Mouse (Mus musculus) liver, embryonic 12.5 days (tissue): ENCODE measurements at regions not wholly inside any gene's neighbourhood (a gene's known extent, or its start where the extent isn't known, plus 50 kb on each side); places are given as distances from the start of the nearest gene placed in this dataset.

Source experiments
- ATAC-seq: fragments of 200-750 bp; cut with Nextera tagmentation; 2 replicates; pipeline ENCODE4 v1.8.0; 2017; ENCODE audit warnings: moderate number of reproducible peaks, mild to moderate bottlenecking, moderate library complexity
- H3K27ac ChIP-seq: fragments of 300-500 bp; sonication (generic); 2 replicates; pipeline ENCODE4 v1.5.1; 2016; ENCODE audit warnings: mild to moderate bottlenecking
- H3K27me3 ChIP-seq: fragments of 300-500 bp; sonication (generic); replicated peaks from 2 replicates; pipeline ENCODE4 v1.6.1; 2016; ENCODE audit warnings: mild to moderate bottlenecking, moderate library complexity
- H3K36me3 ChIP-seq: fragments of 300-500 bp; sonication (generic); 2 replicates; pipeline ENCODE4 v1.6.1; 2016; ENCODE audit warnings: mild to moderate bottlenecking, moderate library complexity
- H3K4me1 ChIP-seq: fragments of 300-500 bp; sonication (generic); 2 replicates; pipeline ENCODE4 v1.6.1; 2016
- H3K4me2 ChIP-seq: fragments of 300-500 bp; sonication (generic); 2 replicates; pipeline ENCODE4 v1.6.1; 2016; ENCODE audit warnings: mild to moderate bottlenecking, moderate library complexity
- H3K4me3 ChIP-seq: fragments of 300-500 bp; sonication (generic); 2 replicates; pipeline ENCODE4 v1.5.1; 2016; ENCODE audit warnings: mild to moderate bottlenecking, moderate library complexity
- H3K9ac ChIP-seq: fragments of 300-500 bp; sonication (generic); 2 replicates; pipeline ENCODE4 v1.6.1; 2016; ENCODE audit warnings: mild to moderate bottlenecking, moderate library complexity
- H3K9me3 ChIP-seq: fragments of 300-500 bp; sonication (generic); replicated peaks from 2 replicates; pipeline ENCODE4 v1.6.1; 2016; ENCODE audit warnings: mild to moderate bottlenecking, moderate library complexity
- WGBS: fragments of 180-500 bp; shearing (Covaris S2); methylation state at CpG from one replicate; pipeline ENCODE4 v1.1.7; 2016; ENCODE audit not compliant: insufficient replicate concordance; 5-methylcytosine and 5-hydroxymethylcytosine counted together

DNA sequence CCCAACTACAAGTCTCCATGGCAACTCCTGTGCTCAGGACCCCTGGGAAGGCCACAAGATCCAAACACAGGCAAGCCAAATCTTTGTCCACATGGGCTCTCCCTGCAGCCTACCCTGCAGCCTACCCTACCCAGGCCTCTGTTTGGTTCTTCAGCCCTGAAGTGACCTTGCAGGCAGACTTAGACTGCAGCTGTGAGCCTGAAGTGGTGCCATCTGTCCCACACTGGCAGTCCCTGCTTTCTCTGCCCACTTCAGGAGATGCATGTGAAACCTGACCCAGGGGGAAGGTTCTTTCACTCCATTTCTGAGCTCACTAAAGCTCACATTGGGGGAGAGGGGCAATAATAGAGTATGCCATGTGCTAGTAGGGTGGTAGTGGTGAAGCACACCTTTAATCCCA, 160.4 kb upstream of the Ubl3 start:
- ATAC-seq: no peak
- Histone ChIP-seq H3K9ac (no peak overlapping the region), H3K27me3 (peaks cover 14% of the 10 kb centered on the region), H3K36me3 (no peaks in the 10 kb centered on the region), H3K4me2 (no peak overlapping the region), H3K9me3 (peaks cover 5% of the 10 kb centered on the region; the same call in 1 of the 2 replicates), H3K4me1 (peaks cover 47% of the 10 kb centered on the region), H3K4me3 (no peak overlapping the region), H3K27ac (no peak overlapping the region)

DNA sequence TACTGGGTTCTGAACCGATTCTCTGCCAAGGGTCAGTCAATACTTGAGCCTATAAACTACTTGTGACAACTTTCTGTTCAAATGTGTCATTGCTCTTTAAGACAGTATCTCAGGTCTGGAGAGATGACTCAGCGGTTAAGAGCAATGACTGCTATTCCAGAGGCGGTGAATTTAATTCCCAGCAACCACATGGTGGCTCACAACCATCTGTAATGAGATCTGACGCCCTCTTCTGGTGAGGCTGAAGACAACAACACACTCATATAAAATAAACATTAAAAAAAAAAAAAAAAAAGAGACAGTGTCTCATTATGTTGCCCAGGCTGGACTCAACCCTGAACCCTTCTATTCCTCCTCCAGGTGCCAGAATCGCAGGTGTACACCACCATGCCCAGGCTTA, 159.0 kb upstream of the Ubl3 start:
- H3K9ac ChIP-seq: no peak overlapping the region
- WGBS: 55% methylated on average over 5 of the region's 5 CpGs
- H3K4me2 ChIP-seq: no peak overlapping the region
- H3K27me3 ChIP-seq: peaks cover 26% of the 10 kb centered on the region
- H3K4me3 ChIP-seq: no peak overlapping the region
- ATAC-seq: no peak
- peaks cover 39% of the 10 kb centered on the region for H3K4me1 ChIP-seq
- no peaks in the 10 kb centered on the region for H3K9me3 ChIP-seq
- H3K27ac ChIP-seq: no peak overlapping the region
- no peaks in the 10 kb centered on the region for H3K36me3 ChIP-seq

DNA sequence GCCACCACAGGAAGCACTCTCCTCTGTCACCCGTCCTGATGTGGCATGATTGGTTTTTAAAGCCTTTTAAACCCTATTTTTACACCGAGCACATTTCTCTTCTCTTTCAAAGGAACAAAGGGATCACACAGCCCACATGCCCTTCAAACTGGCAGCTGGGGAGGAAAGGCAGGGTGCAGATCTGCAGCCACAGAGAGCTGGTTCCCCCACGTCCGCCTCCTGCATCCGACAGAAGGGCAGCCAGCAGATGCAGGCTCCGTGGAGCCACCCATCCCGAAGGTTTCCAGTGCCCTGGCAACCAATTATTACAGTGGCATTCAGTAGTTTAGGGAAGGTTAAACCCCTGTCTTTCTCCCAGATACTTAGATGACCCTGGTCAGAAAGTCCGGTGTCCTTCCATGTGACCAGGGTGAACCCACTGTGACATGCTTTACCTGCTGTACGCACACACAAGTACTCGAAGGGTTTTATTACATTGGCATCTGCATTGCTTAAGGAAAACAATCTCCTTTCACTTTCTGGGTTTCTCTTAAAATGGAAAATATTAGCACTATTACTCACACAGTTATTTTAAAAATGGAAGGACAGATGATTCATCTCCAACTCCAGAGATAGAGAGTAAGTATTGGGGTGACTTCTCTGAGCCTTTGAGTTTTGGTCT, 156.7 kb upstream of the Ubl3 start:
- no peak overlapping the region for H3K9ac ChIP-seq
- no peak overlapping the region for H3K4me2 ChIP-seq
- H3K9me3 ChIP-seq: no peaks in the 10 kb centered on the region
- H3K27ac ChIP-seq: no peak overlapping the region
- ATAC-seq: no peak
- H3K4me3 ChIP-seq: no peak overlapping the region
- WGBS: 43% methylated on average over 10 of the region's 10 CpGs
- H3K36me3 ChIP-seq: no peaks in the 10 kb centered on the region
- H3K27me3 ChIP-seq: peaks cover 26% of the 10 kb centered on the region
- H3K4me1 ChIP-seq: peaks cover 17% of the 10 kb centered on the region

DNA sequence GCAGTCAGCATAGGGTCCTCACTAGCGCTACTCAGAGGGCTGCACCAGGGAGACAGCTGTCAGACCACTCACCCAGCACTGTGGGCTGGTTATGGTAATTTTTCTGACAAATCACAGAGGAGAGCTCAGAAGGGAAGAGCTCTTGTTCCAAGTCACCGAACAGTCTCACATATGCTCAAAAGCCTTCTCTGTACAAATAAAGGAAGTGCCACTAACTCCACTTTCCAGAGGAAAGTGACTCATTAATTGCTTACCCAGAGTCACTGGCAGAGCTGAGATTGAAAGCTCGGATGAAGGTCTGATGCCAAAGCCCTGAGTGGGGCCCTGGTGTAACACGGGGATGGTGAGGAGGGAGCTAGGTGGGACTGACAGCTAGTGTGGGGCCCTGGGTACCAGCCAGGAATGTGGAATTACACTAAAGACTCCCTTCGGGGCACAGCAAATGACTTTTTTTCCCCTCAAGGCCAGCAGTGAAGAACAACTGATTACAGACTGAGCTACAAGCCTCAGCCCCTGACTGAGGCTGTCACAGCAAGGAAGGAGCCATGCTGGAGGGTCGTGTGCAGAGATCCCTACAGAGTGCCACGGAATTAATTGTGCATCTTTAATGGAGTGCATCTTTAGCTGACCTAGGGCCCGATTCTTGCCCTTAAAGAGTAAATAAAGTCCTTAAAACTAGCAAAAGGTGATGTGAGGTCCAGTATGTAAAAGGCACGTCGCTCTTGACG, 155.6 kb upstream of the Ubl3 start:
- 29% methylated on average over 11 of the region's 11 CpGs for WGBS
- Histone ChIP-seq H3K4me3 (no peak overlapping the region), H3K4me1 (peaks cover 16% of the 10 kb centered on the region), H3K27ac (no peak overlapping the region), H3K9me3 (no peaks in the 10 kb centered on the region), H3K4me2 (no peak overlapping the region), H3K9ac (no peak overlapping the region), H3K36me3 (no peaks in the 10 kb centered on the region), H3K27me3 (peaks cover 30% of the 10 kb centered on the region)
- ATAC-seq: no peak

DNA sequence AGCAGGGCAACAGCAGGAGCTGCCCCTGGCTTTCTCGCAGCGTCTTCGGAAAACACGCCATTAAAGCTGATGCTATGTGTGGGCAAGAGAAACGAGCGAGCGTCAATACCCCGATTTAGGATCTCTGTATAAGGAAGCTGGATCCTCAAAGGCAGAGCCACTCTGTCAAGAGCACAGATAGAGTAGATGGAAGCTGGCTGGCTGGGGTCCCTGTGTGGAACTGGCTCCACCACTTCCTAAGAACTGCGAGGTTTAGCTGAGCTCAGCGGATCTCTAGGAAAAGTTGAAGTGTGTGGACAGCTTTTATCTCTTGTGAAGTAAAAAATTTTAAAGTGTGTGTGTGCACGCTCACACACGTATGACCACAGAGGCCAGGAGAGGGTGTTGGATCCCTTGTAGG, 154.7 kb upstream of the Ubl3 start:
- H3K36me3 ChIP-seq: no peaks in the 10 kb centered on the region
- peaks cover 30% of the 10 kb centered on the region for H3K27me3 ChIP-seq
- H3K4me3 ChIP-seq: no peak overlapping the region
- no peak overlapping the region for H3K27ac ChIP-seq
- WGBS: 73% methylated on average over 12 of the region's 12 CpGs
- no peaks in the 10 kb centered on the region for H3K9me3 ChIP-seq
- no peak for ATAC-seq
- no peak overlapping the region for H3K9ac ChIP-seq
- H3K4me1 ChIP-seq: peaks cover 13% of the 10 kb centered on the region
- H3K4me2 ChIP-seq: no peak overlapping the region

DNA sequence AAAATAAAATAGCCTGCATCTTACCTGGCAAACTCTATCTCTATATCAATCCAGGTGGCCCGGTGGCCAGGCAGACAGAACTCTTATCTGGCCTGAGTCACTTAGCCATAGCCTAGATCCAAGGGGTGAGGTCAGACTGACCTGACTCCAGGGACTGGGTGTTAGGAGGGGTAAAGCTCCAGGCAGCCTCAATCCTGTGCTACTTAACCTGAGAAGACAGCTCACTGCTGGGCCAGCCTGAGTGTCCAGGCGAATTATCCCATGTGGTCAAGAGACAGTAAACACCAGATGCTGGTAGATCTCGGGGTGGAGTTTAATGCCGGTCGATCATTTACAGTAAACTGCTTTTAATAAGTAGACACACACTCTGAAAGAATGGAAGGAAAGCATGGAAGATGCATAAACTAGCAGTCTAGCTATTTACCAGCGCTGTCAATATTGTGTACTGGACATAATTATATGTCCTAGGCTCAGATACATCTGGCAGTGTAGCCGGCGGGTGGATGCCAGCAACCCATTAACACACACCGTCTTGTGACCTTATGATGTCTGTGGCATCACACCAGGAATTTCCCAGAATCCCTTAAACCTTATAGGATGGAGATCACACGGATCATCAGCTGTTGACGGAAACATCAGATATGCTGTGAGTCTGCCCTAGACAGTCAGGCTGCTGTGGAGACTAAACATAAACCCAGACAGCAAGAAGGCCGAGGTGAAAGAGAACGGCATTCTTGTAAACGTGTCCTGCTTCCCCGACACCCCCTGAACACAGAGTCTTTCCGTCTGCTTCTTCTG, 153.9 kb upstream of the Ubl3 start:
- H3K4me2 ChIP-seq: no peak overlapping the region
- H3K27ac ChIP-seq: no peak overlapping the region
- ATAC-seq: no peak
- H3K9ac ChIP-seq: no peak overlapping the region
- no peaks in the 10 kb centered on the region for H3K36me3 ChIP-seq
- H3K9me3 ChIP-seq: no peaks in the 10 kb centered on the region
- no peak overlapping the region for H3K4me3 ChIP-seq
- peaks cover 30% of the 10 kb centered on the region for H3K27me3 ChIP-seq
- WGBS: 77% methylated on average over 16 of the region's 16 CpGs
- H3K4me1 ChIP-seq: peaks cover 19% of the 10 kb centered on the region

DNA sequence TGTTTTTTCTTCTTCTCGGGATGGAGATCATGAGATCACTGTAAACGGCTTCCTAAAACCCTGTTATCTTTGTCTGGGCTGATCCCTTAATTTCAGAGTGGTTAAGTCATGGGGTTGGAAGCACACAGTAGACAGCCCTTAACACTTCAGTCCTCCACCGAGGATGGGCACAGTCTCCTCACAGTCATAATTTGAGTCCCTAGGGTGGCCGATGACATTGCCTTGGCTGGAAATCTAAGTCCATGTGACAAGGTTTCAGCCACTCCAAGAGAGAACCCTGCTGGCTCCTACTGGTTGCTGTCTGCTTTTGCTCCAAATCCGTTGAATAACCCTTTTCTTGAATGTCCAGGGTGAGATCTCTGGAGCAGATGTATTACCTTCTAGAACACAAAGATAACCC, 152.2 kb upstream of the Ubl3 start:
- H3K27ac ChIP-seq: no peak overlapping the region
- 57% methylated on average over 5 of the region's 5 CpGs for WGBS
- H3K27me3 ChIP-seq: peaks cover 30% of the 10 kb centered on the region
- H3K36me3 ChIP-seq: no peaks in the 10 kb centered on the region
- no peak overlapping the region for H3K4me2 ChIP-seq
- H3K4me3 ChIP-seq: no peak overlapping the region
- no peak overlapping the region for H3K9ac ChIP-seq
- H3K4me1 ChIP-seq: peaks cover 20% of the 10 kb centered on the region
- ATAC-seq: no peak
- H3K9me3 ChIP-seq: no peaks in the 10 kb centered on the region

DNA sequence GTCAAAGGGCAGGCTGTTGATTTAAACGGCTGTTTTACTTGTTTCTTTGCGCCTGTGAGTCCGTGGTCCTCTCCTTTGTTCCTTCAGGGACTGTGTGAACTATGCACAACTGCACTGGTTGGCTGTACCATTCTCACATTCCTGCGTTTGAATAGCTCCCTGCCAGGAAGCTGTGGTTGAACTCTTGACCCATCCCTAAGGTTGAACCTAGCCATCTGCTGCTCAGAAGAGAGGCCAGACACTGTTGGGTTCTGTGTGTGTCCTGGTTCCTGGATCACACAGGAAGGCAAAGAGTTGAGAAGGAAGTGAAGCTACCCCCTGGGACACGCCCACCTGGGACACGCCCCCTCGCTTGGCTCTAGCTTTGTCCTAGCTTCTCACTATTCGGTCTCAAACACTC, 149.3 kb upstream of the Ubl3 start:
- Histone ChIP-seq H3K9me3 (no peaks in the 10 kb centered on the region), H3K27ac (no peak overlapping the region), H3K27me3 (peaks cover 4% of the 10 kb centered on the region; the same call in 1 of the 2 replicates), H3K4me2 (no peak overlapping the region), H3K9ac (no peak overlapping the region), H3K4me1 (peaks cover 7% of the 10 kb centered on the region; the same call in 1 of the 2 replicates), H3K4me3 (no peak overlapping the region), H3K36me3 (no peaks in the 10 kb centered on the region)
- WGBS: 38% methylated on average over 8 of the region's 8 CpGs
- no peak for ATAC-seq

DNA sequence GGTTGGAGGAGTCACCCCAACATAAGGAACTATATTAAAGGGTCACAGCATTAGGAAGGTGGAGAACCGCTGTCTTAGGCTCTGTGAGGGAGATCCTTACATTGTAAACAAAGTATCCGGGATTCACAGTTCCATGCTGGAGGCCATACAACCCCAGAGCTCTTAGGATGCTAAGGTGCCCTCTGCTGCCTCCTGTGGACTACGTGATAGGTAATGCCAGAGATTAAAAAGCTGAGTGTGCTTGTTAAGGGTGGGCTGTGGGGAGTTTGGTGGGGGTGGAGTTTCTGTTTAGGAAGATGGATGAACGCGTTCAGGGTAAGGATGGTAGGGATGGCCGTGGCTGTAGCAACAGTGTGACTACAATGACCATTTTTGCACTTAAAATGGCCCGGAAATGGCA, 148.4 kb upstream of the Ubl3 start:
- H3K27me3 ChIP-seq: peaks cover 4% of the 10 kb centered on the region; the same call in 1 of the 2 replicates
- H3K36me3 ChIP-seq: no peaks in the 10 kb centered on the region
- H3K4me1 ChIP-seq: peaks cover 7% of the 10 kb centered on the region; the same call in 1 of the 2 replicates
- no peak overlapping the region for H3K4me2 ChIP-seq
- H3K9ac ChIP-seq: no peak overlapping the region
- no peaks in the 10 kb centered on the region for H3K9me3 ChIP-seq
- no peak overlapping the region for H3K27ac ChIP-seq
- H3K4me3 ChIP-seq: no peak overlapping the region
- ATAC-seq: no peak
- 75% methylated on average over 7 of the region's 7 CpGs for WGBS

DNA sequence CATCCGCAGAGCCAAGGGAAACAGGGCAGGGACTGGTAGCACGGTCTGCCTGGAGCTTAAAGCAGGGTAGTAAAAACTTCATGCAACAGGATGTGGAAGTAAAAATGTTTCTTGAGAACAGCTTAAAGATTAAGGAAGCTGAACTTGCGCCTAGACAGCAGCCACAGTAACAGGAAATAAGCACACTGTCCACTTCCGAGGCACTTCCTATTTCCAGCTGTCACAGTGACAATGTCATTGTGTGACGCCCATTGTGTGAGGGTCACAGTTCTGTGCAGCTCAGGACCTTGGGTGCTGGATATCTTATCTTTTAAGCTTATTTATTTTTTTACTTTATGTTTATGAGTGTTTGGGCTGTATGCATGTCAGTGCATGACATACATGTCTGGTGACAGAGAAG, 147.7 kb upstream of the Ubl3 start:
- 46% methylated on average over 5 of the region's 5 CpGs for WGBS
- ATAC-seq: no peak
- no peaks in the 10 kb centered on the region for H3K36me3 ChIP-seq
- no peak overlapping the region for H3K4me3 ChIP-seq
- no peaks in the 10 kb centered on the region for H3K9me3 ChIP-seq
- no peak overlapping the region for H3K4me2 ChIP-seq
- no peak overlapping the region for H3K9ac ChIP-seq
- H3K4me1 ChIP-seq: peaks cover 7% of the 10 kb centered on the region; the same call in 1 of the 2 replicates
- H3K27me3 ChIP-seq: peaks cover 4% of the 10 kb centered on the region; the same call in 1 of the 2 replicates
- H3K27ac ChIP-seq: no peak overlapping the region

DNA sequence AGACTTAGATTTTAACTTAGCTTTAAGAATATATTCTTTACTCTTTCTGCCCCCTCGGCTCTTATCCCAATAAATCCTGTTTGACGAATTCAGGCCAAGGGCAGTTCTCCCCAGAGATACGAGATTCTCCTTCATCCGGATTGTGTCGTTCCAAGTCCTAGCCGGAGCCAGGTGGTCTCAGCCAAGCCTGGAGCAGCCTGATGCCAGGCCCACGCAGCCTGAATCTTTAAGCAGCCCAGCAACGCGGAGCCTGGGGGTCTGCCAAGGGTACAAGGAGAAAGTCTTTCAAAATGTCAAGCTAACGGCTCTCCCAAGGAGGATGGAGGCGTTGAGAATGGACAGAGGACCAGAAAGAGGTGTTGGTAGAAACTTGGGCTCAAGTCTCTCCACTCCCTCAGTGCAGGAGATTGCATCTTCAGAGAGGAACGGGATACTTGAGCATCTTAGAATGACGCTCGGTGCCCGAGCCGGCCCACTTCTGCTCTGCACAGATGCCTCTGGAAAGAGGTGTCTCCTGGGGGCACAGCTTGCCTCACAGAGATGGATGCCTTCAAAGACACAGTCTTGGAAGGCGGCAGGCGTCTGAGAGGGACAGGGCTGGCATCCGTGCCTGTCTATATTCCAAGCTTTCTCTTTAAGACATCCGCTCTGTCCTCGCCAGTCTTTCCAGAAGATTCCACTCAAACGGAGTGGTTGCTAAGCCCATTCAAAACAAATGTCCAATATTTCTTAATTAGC, 145.2 kb upstream of the Ubl3 start:
- H3K27ac ChIP-seq: no peak overlapping the region
- 77% methylated on average over 22 of the region's 22 CpGs for WGBS
- no peaks in the 10 kb centered on the region for H3K9me3 ChIP-seq

More for the DNA sequence above, 145.2 kb upstream of the Ubl3 start:
- no peak overlapping the region for H3K9ac ChIP-seq
- no peak for ATAC-seq
- peaks cover 16% of the 10 kb centered on the region for H3K4me1 ChIP-seq
- no peak overlapping the region for H3K4me3 ChIP-seq
- H3K4me2 ChIP-seq: no peak overlapping the region
- no peaks in the 10 kb centered on the region for H3K27me3 ChIP-seq
- no peaks in the 10 kb centered on the region for H3K36me3 ChIP-seq
